Mouse (Mus musculus) kidney, adult 11 months (tissue): ENCODE measurements at regions not wholly inside any gene's neighbourhood (a gene's known extent, or its start where the extent isn't known, plus 50 kb on each side); places are given as distances from the start of the nearest gene placed in this dataset.
"Not testable (repeated sequence)": the region's sequence is repeated elsewhere in the genome, so short reads cannot be mapped to it uniquely, and the experiment has no call there.

Experiments
- DNase-seq: peaks from one replicate; pipeline ENCODE4 v3.0.0; 2022

GRCm38 (mm10) chr2:23928836-23929235, 120.4 kb downstream of the Hnmt start:
- peak; percentile 62 for DNase-seq

DNA sequence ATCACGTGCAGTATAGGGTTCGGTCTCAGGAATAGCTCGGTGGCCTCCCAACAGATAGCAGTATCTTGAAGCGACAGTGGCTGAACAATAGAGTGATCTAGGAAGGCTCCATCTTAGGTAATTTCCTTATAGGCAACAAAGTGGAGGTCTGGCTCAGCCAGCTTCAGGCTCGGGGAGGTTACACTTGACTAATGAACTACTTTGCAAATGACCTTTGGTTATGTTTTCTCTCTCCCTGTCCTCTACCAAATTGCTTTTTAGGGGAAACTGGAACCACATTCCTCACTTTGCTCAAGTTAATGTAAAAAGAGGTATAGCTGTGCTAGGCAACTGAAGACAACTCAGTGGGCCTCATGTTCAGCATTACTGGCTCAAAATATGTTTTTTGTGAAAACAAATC, 122.3 kb downstream of the Hnmt start:
- no peak for DNase-seq

GRCm38 (mm10) chr2:23908776-23909175, 140.4 kb downstream of the Hnmt start:
- not testable (repeated sequence) for DNase-seq

DNA sequence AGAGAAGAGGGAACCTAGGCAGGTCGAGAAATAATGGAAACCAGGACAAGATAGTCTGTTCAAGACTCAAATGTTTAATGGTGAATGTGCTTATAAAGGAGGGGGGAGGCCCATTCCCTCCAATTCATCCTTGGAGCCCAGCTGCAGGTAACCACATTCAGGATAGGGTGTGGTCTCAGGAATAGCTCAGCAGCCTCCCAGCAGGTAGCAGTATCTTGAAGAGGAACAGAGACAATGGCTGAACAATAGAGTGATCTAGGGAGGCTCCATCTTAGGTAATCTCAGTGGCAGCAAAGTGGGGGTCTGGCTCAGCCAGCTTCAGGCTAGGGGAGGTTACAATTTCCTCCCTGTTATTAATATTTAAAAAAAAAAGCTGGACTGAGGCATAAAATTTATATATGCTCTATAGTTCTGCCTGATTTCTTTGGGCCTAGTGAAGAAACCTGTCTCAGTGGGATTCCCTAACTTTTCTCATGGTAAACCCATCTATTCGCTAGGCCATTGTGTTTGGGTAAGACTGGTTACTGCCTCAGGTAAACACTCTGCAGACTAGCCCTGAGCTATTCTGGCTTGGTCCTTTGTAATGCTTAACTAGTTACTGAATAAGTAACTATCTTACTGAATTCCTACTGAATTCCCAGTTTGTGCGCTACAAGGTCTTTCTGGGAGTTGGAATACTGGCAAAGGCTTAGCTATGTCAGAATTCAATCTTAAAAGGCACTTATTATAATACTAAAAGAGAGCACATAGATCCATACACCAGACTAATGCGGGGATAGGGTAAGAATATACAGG, 142.1 kb downstream of the Hnmt start:
- DNase-seq, result peak; percentile 11

GRCm38 (mm10) chr2:23899046-23899445, 150.1 kb downstream of the Hnmt start:
- no peak for DNase-seq

DNA sequence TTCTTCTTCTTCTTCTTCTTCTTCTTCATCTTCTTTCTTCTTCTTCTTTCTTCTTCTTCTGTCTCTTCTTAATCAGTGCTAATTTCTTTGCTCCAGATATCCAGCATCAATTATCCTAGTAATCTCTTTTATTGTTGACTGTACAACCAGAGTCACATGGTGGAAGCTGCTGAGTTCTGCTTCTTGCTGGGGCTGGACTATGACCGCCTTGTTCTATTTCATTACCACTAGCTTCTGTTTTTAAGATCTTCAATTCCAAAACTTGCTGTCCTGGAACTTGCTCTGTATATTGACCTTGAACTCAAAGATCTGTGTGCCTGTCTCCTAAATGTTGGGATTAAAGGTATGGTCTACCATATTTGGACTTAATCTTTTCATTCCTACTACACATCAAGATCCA, 152.2 kb downstream of the Hnmt start:
- no peak for DNase-seq

DNA sequence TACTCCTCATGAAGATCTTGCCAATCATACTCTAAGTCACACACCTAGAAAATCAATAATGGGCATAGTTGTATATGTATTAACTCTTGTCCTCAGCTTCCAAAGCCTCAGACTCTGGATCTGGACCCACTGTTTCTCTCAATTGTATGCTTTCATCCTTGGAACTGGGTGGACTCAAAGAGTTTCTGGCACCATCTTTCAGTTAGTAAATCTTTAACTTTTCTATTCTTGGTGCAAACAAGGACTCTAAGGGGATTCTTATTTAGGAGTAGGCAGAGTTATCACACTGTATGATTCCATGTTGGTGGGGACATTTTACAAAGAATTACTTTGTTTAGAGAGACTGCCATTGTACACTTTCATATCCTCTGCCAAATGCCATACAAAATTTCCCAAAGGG, 156.0 kb downstream of the Hnmt start:
- DNase-seq, result no peak

DNA sequence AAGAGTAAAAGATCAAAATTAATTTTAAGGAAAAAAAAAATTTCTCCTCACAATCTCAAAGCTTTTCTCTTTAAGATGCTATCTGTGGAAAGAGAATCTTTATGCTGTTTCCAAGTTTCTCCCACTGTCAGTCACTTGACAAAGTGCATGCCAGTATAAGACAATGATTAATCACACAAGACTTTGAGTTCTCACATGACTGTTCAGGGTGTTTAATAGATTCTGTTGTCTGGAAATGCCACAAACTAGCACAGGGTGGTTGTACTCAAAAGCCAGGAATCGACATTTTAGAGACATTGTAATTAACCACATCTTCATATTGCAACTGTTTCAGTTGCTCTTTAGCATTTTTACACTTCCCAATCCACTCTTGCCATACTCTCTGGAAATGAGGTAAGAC, 181.8 kb downstream of the Hnmt start:
- peak; percentile 26 for DNase-seq

- peak; percentile 69 for DNase-seq
These were observed 182.9 kb downstream of the Hnmt start for GRCm38 (mm10) chr2:23866326-23866725.

GRCm38 (mm10) chr2:23862277-23862676, 186.9 kb downstream of the Hnmt start:
- peak; percentile 5 for DNase-seq
